8 mouse cellular contexts compared by ENCODE assay signal in genomic region chr2:28840222-28840951, GRCm38 (mm10). TPM values are rescaled to one million over a fixed set of nuclear protein-coding genes. Genes with fewer than 3 reads are reported as not detected.
DNase-seq lines count a peak whose midpoint lies in the region; ATAC-seq and TF ChIP-seq lines count a peak whose summit lies in the region.

Gene Gtf3c4 (minus strand): TSS chr2:28840360.
Gene Ddx31 (plus strand): TSS chr2:28840406.

- H3K9me3 ChIP-seq in embryonic facial prominence, embryonic 15.5 days (replicated peaks): no peaks in the 10 kb centered on the region
- H3K9me3 ChIP-seq in limb, embryonic 14.5 days (ENCODE audit: control insufficient read depth, low read length): no peaks in the 10 kb centered on the region
- no peaks in the 10 kb centered on the region for H3K9me3 ChIP-seq in midbrain, postnatal 0 days (ENCODE audit: low read length)

- H3K4me2 ChIP-seq in embryonic facial prominence, embryonic 15.5 days (replicated peaks): peak within 1 kb of the TSS; percentile 81
- H3K4me2 ChIP-seq in limb, embryonic 14.5 days (replicated peaks; ENCODE audit: low read depth, low read length, severe bottlenecking): peak within 1 kb of the TSS; percentile 95
- peak within 1 kb of the TSS; percentile 96 for H3K4me2 ChIP-seq in midbrain, postnatal 0 days (ENCODE audit: low read depth, low read length, poor library complexity, severe bottlenecking)

- under 1% methylated on average over 63 of the region's 63 CpGs for WGBS in bone marrow, adult 2 months
- 0% methylated on average over 58 of the region's 63 CpGs for WGBS in embryonic facial prominence, embryonic 15.5 days
- under 1% methylated on average over 54 of the region's 63 CpGs for WGBS in limb, embryonic 14.5 days
- 1% methylated on average over 58 of the region's 63 CpGs for WGBS in midbrain, postnatal 0 days

- peaks cover 2% of the 10 kb centered on the region; the same call in 1 of the 2 replicates for H3K4me1 ChIP-seq in bone marrow, adult 2 months (ENCODE audit: control insufficient read depth, insufficient read depth, low read length)
- H3K4me1 ChIP-seq in embryonic facial prominence, embryonic 15.5 days: peaks cover 36% of the 10 kb centered on the region
- H3K4me1 ChIP-seq in limb, embryonic 14.5 days (ENCODE audit: control insufficient read depth, insufficient read depth, low read length): peaks cover 27% of the 10 kb centered on the region
- H3K4me1 ChIP-seq in midbrain, postnatal 0 days (ENCODE audit: insufficient read depth, low read length): peaks cover 21% of the 10 kb centered on the region

- H3K9ac ChIP-seq in embryonic facial prominence, embryonic 15.5 days: peak within 1 kb of the TSS; percentile 93
- peak within 1 kb of the TSS; percentile 89 for H3K9ac ChIP-seq in limb, embryonic 14.5 days (ENCODE audit: low read depth, low read length, severe bottlenecking)
- peak within 1 kb of the TSS; percentile 82 for H3K9ac ChIP-seq in midbrain, postnatal 0 days (replicated peaks; ENCODE audit: low read length, poor library complexity, severe bottlenecking)

- H3K4me3 ChIP-seq in bone marrow, adult 2 months (replicated peaks; ENCODE audit: control insufficient read depth, low read depth, low read length): peak within 1 kb of the TSS; percentile 73
- H3K4me3 ChIP-seq in embryonic facial prominence, embryonic 15.5 days (replicated peaks): peak within 1 kb of the TSS; percentile 89
- H3K4me3 ChIP-seq in limb, embryonic 14.5 days (replicated peaks; ENCODE audit: low read length): peak within 1 kb of the TSS; percentile 94
- peak within 1 kb of the TSS; percentile 94 for H3K4me3 ChIP-seq in midbrain, postnatal 0 days (ENCODE audit: low read depth, low read length)

- peaks cover 7% of the 10 kb centered on the region for H3K36me3 ChIP-seq in embryonic facial prominence, embryonic 15.5 days
- peaks cover 7% of the 10 kb centered on the region for H3K36me3 ChIP-seq in limb, embryonic 14.5 days (ENCODE audit: control insufficient read depth, insufficient read depth, low read length)
- peaks cover 6% of the 10 kb centered on the region for H3K36me3 ChIP-seq in midbrain, postnatal 0 days (ENCODE audit: insufficient read depth, low read length)

- ATAC-seq in embryonic facial prominence, embryonic 15.5 days (ENCODE audit: insufficient number of reproducible peaks, low FRiP score, low TSS enrichment, low read depth): peak; percentile 96
- ATAC-seq in limb, embryonic 14.5 days (ENCODE audit: low FRiP score, low read depth): peak; percentile 98
- ATAC-seq in midbrain, postnatal 0 days (ENCODE audit: low FRiP score): peak; percentile 96

- no peak for TF ChIP-seq CTCF in bone marrow, adult 2 months (IDR thresholded peaks at IDR 0.05; ENCODE audit: control insufficient read depth, insufficient read depth, low read length)
- TF ChIP-seq CTCF in midbrain, postnatal 0 days (IDR thresholded peaks at IDR 0.05): no peak

- no peaks in the 10 kb centered on the region for H3K27me3 ChIP-seq in embryonic facial prominence, embryonic 15.5 days
- H3K27me3 ChIP-seq in limb, embryonic 14.5 days (ENCODE audit: control insufficient read depth, insufficient read depth, low read length): no peaks in the 10 kb centered on the region
- no peaks in the 10 kb centered on the region for H3K27me3 ChIP-seq in midbrain, postnatal 0 days (ENCODE audit: insufficient read depth, low read length)

- peak; percentile 51; the same call in 1 of the 2 replicates for TF ChIP-seq POLR2A in bone marrow, adult 2 months (IDR thresholded peaks at IDR 0.05; ENCODE audit: borderline replicate concordance, control insufficient read depth, low read depth, low read length)
- TF ChIP-seq POLR2A in limb, embryonic 14.5 days (IDR thresholded peaks at IDR 0.05; ENCODE audit: borderline replicate concordance, extremely low read depth, insufficient read depth, insufficient read length): 0 out of 2 replicates have a peak, but pooled peaks have one; percentile 43

- H3K27ac ChIP-seq in bone marrow, adult 2 months (ENCODE audit: control insufficient read depth, insufficient read depth, low read depth, low read length, poor library complexity): peak within 1 kb of the TSS; percentile 93
- H3K27ac ChIP-seq in embryonic facial prominence, embryonic 15.5 days (replicated peaks): peak within 1 kb of the TSS; percentile 92
- H3K27ac ChIP-seq in limb, embryonic 14.5 days (replicated peaks; ENCODE audit: low read depth, low read length): peak within 1 kb of the TSS; percentile 77
- peak within 1 kb of the TSS; percentile 79 for H3K27ac ChIP-seq in midbrain, postnatal 0 days (ENCODE audit: low read depth, low read length)

- DNase-seq in 416B (ENCODE audit: low read depth): peak; percentile 91
- peak; percentile 92 for DNase-seq in heart, adult 8-10 months (ENCODE audit: low spot score)
- peak; percentile 93 for DNase-seq in kidney, adult 9 months
- peak; percentile 92 for DNase-seq in limb, embryonic 14.5 days (ENCODE audit: low spot score)
- DNase-seq in midbrain, postnatal 0 days (ENCODE audit: low spot score): peak; percentile 95
- DNase-seq in spleen, postnatal 14 days (ENCODE audit: low spot score in 2 of 2): peak; percentile 90 to 95

RNA-seq across cellular contexts. Expression of gene Gtf3c4, which starts in this region (rescaled TPM):
- 5.7 and 9.6 TPM in 2 replicates for polyA plus RNA-seq in bone marrow, adult 2 months (2011; ENCODE audit: insufficient read depth, insufficient read length, low replicate concordance, missing spikeins)
- polyA plus RNA-seq in embryonic facial prominence, embryonic 15.5 days (2015; fragmentation: Nextera tagmentation; extraction: Ambion mirVana): 13.3 and 13.7 TPM in 2 replicates
- total RNA-seq in heart, adult 8-10 months (2022): 10 to 100 TPM; 13.5 to 19.8 (median 17.3) TPM
- 15.6 and 16.2 TPM in 2 replicates for polyA plus RNA-seq in limb, embryonic 14.5 days (2012; rRNA removed)
- 20.9 and 23.7 TPM in 2 replicates for polyA plus RNA-seq in limb, embryonic 14.5 days (2014; fragmentation: Nextera tagmentation; extraction: Ambion mirVana)
- 66.3 and 84.2 TPM in 2 replicates for total RNA-seq in midbrain, postnatal 0 days (2014; rRNA removed)
- 13.7 and 15.0 TPM in 2 replicates for polyA plus RNA-seq in midbrain, postnatal 0 days (2015; fragmentation: Nextera tagmentation; extraction: Ambion mirVana)

RNA-seq across cellular contexts. Expression of gene Ddx31, which starts in this region (rescaled TPM):
- polyA plus RNA-seq in bone marrow, adult 2 months (2011; ENCODE audit: insufficient read depth, insufficient read length, low replicate concordance, missing spikeins): 2.9 and 7.0 TPM in 2 replicates
- polyA plus RNA-seq in embryonic facial prominence, embryonic 15.5 days (2015; fragmentation: Nextera tagmentation; extraction: Ambion mirVana): 13.4 and 13.7 TPM in 2 replicates
- 1 to 10 TPM; 3.3 to 4.9 (median 3.8) TPM for total RNA-seq in heart, adult 8-10 months (2022)
- 12.9 and 13.1 TPM in 2 replicates for polyA plus RNA-seq in limb, embryonic 14.5 days (2012; rRNA removed)
- polyA plus RNA-seq in limb, embryonic 14.5 days (2014; fragmentation: Nextera tagmentation; extraction: Ambion mirVana): 13.3 and 15.1 TPM in 2 replicates
- total RNA-seq in midbrain, postnatal 0 days (2014; rRNA removed): 18.2 and 18.5 TPM in 2 replicates
- 8.3 and 10.3 TPM in 2 replicates for polyA plus RNA-seq in midbrain, postnatal 0 days (2015; fragmentation: Nextera tagmentation; extraction: Ambion mirVana)

Comparison
In these comparisons a context has a peak if more than half of its experiments do, and no peak if none do; other contexts are left out.
1. Peak in every context shown above with its lines: DNase-seq, ATAC-seq, H3K4me3 ChIP-seq and H3K27ac ChIP-seq.